Mouse (Mus musculus): ENCODE data around the gene Tpi1.

The Tpi1 gene

GRCm38 (mm10) chr6:124817971-124818370, 3.9 kb upstream of the Tpi1 start:
- POLR2A ChIA-PET = interaction anchor here (0.5 to 28.9 kb wide), 17 partner anchors 4 to 312 kb away, joined by 3 to 601 read pairs (median 4); partner anchors contain the start of genes Cdca3 (in 3 of the 4), Spsb2 (in 3 of the 4), Usp5 (in 2 of the 4) and Gnb3 (in 1 of the 4)
- CTCF ChIA-PET = interaction anchor here in 1 of 4 experiments (1.4 kb wide), 1 partner anchor 9 kb away, joined by 5 read pairs; no protein-coding TSS in a partner anchor

GRCm38 (mm10) chr6:124817563-124817962, 3.5 kb upstream of the Tpi1 start:
- CTCF ChIA-PET = interaction anchor here in 3 of 4 experiments (0.8 to 1.4 kb wide), 4 partner anchors 8 to 30 kb away, joined by 3 to 5 read pairs (median 3); no protein-coding TSS in a partner anchor
- POLR2A ChIA-PET = interaction anchor here (0.8 to 28.9 kb wide), 17 partner anchors 4 to 312 kb away, joined by 3 to 601 read pairs (median 4); partner anchors contain the start of genes Cdca3 (in 3 of the 4), Spsb2 (in 3 of the 4), Usp5 (in 3 of the 4) and Gnb3 (in 2 of the 4)

- ChIA-PET CTCF (interaction anchor here in 3 of 4 experiments (0.8 to 1.4 kb wide), 4 partner anchors 8 to 30 kb away, joined by 3 to 5 read pairs (median 3); no protein-coding TSS in a partner anchor), POLR2A (interaction anchor here (0.8 to 28.9 kb wide), 17 partner anchors 3 to 313 kb away, joined by 3 to 601 read pairs (median 6); partner anchors contain the start of genes Cdca3 (in 3 of the 4), Spsb2 (in 3 of the 4), Usp5 (in 3 of the 4) and Gnb3 (in 2 of the 4))
Measured at GRCm38 (mm10) chr6:124817125-124817524, 3.0 kb upstream of the Tpi1 start.

- ChIA-PET POLR2A (interaction anchor here (1.1 to 28.9 kb wide), 13 partner anchors 3 to 342 kb away, joined by 3 to 601 read pairs (median 6); partner anchors contain the start of genes Cdca3 (in 3 of the 4), Usp5 (in 3 of the 4), Gnb3 (in 2 of the 4) and Spsb2 (in 2 of the 4)), CTCF (interaction anchor here in 3 of 4 experiments (0.8 to 1.0 kb wide), 3 partner anchors 11 to 31 kb away, joined by 3 read pairs; no protein-coding TSS in a partner anchor)
Measured at GRCm38 (mm10) chr6:124816611-124817010, 2.5 kb upstream of the Tpi1 start.

GRCm38 (mm10) chr6:124814858-124815774, 1.0 kb upstream of the Tpi1 start:
- ChIA-PET POLR2A (interaction anchor here (0.6 to 28.9 kb wide), 12 partner anchors 1 to 315 kb away, joined by 3 to 601 read pairs (median 10); partner anchors contain the start of genes Cdca3 (in 2 of the 4), Grcc10 (in 2 of the 4), Usp5 (in 2 of the 4) and Gnb3 (in 1 of the 4)), CTCF (no interaction called here)

GRCm38 (mm10) chr6:124814448-124814847, 352 bp upstream of the Tpi1 start:
- CTCF ChIA-PET = interaction anchor here in 1 of 4 experiments (1.0 to 1.4 kb wide), 2 partner anchors 14 to 45 kb away, joined by 3 read pairs; no protein-coding TSS in a partner anchor
- POLR2A ChIA-PET = interaction anchor here (0.6 to 28.9 kb wide), 21 partner anchors 1 to 412 kb away, joined by 3 to 601 read pairs (median 7); partner anchors contain the start of genes Cdca3 (in 2 of the 4), Grcc10 (in 2 of the 4), Mlf2 (in 2 of the 4) and Usp5 (in 2 of the 4)

- CTCF ChIA-PET = interaction anchor here in 2 of 4 experiments (0.6 to 1.4 kb wide), 8 partner anchors 15 to 111 kb away, joined by 3 to 4 read pairs (median 3); partner anchors contain the start of genes Cdca3 (in 1 of the 2), Grcc10 (in 1 of the 2) and Usp5 (in 1 of the 2)
Measured at GRCm38 (mm10) chr6:124813496-124813895, 600 bp downstream of the Tpi1 start.

GRCm38 (mm10) chr6:124812848-124813247, 1.2 kb downstream of the Tpi1 start:
- POLR2A ChIA-PET = interaction anchor here in 3 of 4 experiments (0.6 to 28.9 kb wide), 50 partner anchors 1 to 564 kb away, joined by 3 to 601 read pairs (median 4); partner anchors contain the start of genes Cdca3 (in 3 of the 3), Grcc10 (in 3 of the 3), Usp5 (in 3 of the 3) and Atn1 (in 2 of the 3)
- CTCF ChIA-PET = interaction anchor here in 1 of 4 experiments (0.9 to 1.4 kb wide), 4 partner anchors 15 to 110 kb away, joined by 3 to 4 read pairs (median 4); partner anchors contain the start of genes Cdca3 and Usp5

More at GRCm38 (mm10) chr6:124813496-124813895, 600 bp downstream of the Tpi1 start:
- POLR2A ChIA-PET = interaction anchor here (0.6 to 28.9 kb wide), 53 partner anchors 0 to 620 kb away, joined by 3 to 601 read pairs (median 4); partner anchors contain the start of genes Cdca3 (in 3 of the 4), Grcc10 (in 3 of the 4), Usp5 (in 3 of the 4) and Atn1 (in 2 of the 4)

GRCm38 (mm10) chr6:124811701-124812560, 2.2 kb downstream of the Tpi1 start:
- CTCF ChIA-PET = interaction anchor here in 2 of 4 experiments (0.7 to 1.6 kb wide), 2 partner anchors 35 to 91 kb away, joined by 3 to 5 read pairs; no protein-coding TSS in a partner anchor
- POLR2A ChIA-PET = interaction anchor here (0.6 to 18.7 kb wide), 41 partner anchors 8 to 565 kb away, joined by 3 to 601 read pairs (median 4); partner anchors contain the start of genes Cdca3 (in 3 of the 4), Grcc10 (in 3 of the 4), Usp5 (in 3 of the 4) and Mlf2 (in 2 of the 4)

GRCm38 (mm10) chr6:124811403-124811665, 2.8 kb downstream of the Tpi1 start:
- CTCF ChIA-PET = interaction anchor here in 2 of 4 experiments (0.6 to 1.6 kb wide), 2 partner anchors 36 to 330 kb away, joined by 4 to 5 read pairs; no protein-coding TSS in a partner anchor
- POLR2A ChIA-PET = interaction anchor here (0.6 to 18.7 kb wide), 30 partner anchors 9 to 566 kb away, joined by 3 to 601 read pairs (median 4); partner anchors contain the start of genes Cdca3 (in 3 of the 4), Usp5 (in 3 of the 4), Grcc10 (in 2 of the 4) and Mlf2 (in 2 of the 4)

- ChIA-PET CTCF (interaction anchor here in 2 of 4 experiments (0.6 to 1.7 kb wide), 3 partner anchors 37 to 329 kb away, joined by 4 to 6 read pairs (median 5); no protein-coding TSS in a partner anchor), POLR2A (interaction anchor here (0.6 to 18.7 kb wide), 25 partner anchors 9 to 581 kb away, joined by 3 to 601 read pairs (median 7); partner anchors contain the start of genes Cdca3 (in 3 of the 4), Grcc10 (in 3 of the 4), Usp5 (in 3 of the 4) and Mlf2 (in 2 of the 4))
Measured at GRCm38 (mm10) chr6:124810566-124811402, 3.3 kb downstream of the Tpi1 start.

- POLR2A ChIA-PET = interaction anchor here in 3 of 4 experiments (0.6 to 18.7 kb wide), 36 partner anchors 8 to 580 kb away, joined by 3 to 601 read pairs (median 5); partner anchors contain the start of genes Cdca3 (in 3 of the 3), Grcc10 (in 3 of the 3), Usp5 (in 3 of the 3) and Atn1 (in 1 of the 3)
Measured at GRCm38 (mm10) chr6:124809775-124810538, 4.1 kb downstream of the Tpi1 start.

GRCm38 (mm10) chr6:124809052-124809774, 4.9 kb downstream of the Tpi1 start:
- ChIA-PET POLR2A (interaction anchor here in 3 of 4 experiments (0.6 to 18.7 kb wide), 54 partner anchors 8 to 382 kb away, joined by 3 to 601 read pairs (median 4); partner anchors contain the start of genes Cdca3 (in 3 of the 3), Emg1 (in 3 of the 3), Grcc10 (in 3 of the 3) and Phb2 (in 3 of the 3)), CTCF (interaction anchor here (0.5 to 5.2 kb wide), 18 partner anchors 9 to 363 kb away, joined by 3 to 22 read pairs (median 4); partner anchors contain the start of genes Cdca3 (in 1 of the 4), Mlf2 (in 1 of the 4), Usp5 (in 1 of the 4) and Zfp384 (in 1 of the 4))

More at GRCm38 (mm10) chr6:124809775-124810538, 4.1 kb downstream of the Tpi1 start:
- CTCF ChIA-PET = interaction anchor here in 1 of 4 experiments (0.8 to 5.2 kb wide), 7 partner anchors 8 to 121 kb away, joined by 5 to 22 read pairs (median 8); partner anchors contain the start of genes Cdca3, Mlf2 and Usp5
